Mouse (Mus musculus) thymus, adult 2 months (tissue): Measurements from ENCODE around the gene Hspb9.

Experiments used
- CTCF ChIP-seq: fragments of 200-500 bp; IDR thresholded peaks from 2 replicates; pipeline ENCODE4 v1.5.1; 2012; ENCODE audit warnings: mild to moderate bottlenecking, control low read depth, low read length, moderate library complexity, borderline replicate concordance; ENCODE audit not compliant: control insufficient read depth, poor library complexity, insufficient read depth; ENCODE audit errors: extremely low read depth
- POLR2A ChIP-seq: fragments of 200-500 bp; IDR thresholded peaks from 2 replicates; pipeline ENCODE4 v1.6.1; 2012; ENCODE audit warnings: mild to moderate bottlenecking, low read length, control low read depth, moderate library complexity; ENCODE audit not compliant: control insufficient read depth, poor library complexity, insufficient read depth; ENCODE audit errors: extremely low read depth

DNA sequence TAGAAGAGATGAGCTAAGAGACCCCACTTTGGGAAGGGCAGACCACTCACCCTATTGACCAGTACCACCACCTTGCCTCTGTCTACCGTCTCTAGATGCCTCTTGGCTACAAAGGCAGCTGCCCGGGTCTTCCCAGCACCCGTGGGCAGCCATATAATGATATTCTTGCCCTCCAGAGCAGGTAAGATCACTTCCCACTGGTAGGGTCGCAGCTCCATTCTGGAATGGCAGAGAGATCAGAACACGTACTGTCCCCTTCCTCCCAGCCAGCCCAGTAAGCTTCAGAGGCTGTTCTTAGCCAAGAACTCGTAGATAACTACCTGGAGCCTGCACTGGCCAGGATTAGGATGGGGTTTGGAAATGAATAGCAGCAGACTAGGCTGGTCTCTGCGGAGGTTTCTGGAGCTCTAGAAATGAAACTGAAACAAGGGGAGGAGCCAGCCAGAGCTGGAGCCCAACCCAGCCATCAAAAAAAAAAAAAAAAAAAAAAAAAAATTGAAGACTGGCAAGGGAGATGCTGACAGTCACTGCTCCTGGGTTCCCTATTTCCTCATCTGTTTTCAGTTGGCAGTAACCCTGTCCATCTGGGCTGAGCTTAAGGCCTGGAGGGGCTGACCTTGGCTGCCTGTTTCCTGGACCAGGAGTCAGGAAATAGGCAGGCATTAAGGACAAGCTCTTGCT is 9.7 kb upstream of the Hspb9 start, which contains the start of gene Dhx58:
- TF ChIP-seq CTCF (no peak), POLR2A (no peak)
